Mouse (Mus musculus) thymus, adult 2 months (tissue): ENCODE data around the gene Mphosph9.

Source experiments
- CTCF ChIP-seq: fragments of 200-500 bp; IDR thresholded peaks from 2 replicates; pipeline ENCODE4 v1.5.1; 2012; ENCODE audit warnings: mild to moderate bottlenecking, control low read depth, low read length, moderate library complexity, borderline replicate concordance; ENCODE audit not compliant: control insufficient read depth, poor library complexity, insufficient read depth; ENCODE audit errors: extremely low read depth
- POLR2A ChIP-seq: fragments of 200-500 bp; IDR thresholded peaks from 2 replicates; pipeline ENCODE4 v1.6.1; 2012; ENCODE audit warnings: mild to moderate bottlenecking, low read length, control low read depth, moderate library complexity; ENCODE audit not compliant: control insufficient read depth, poor library complexity, insufficient read depth; ENCODE audit errors: extremely low read depth

GRCm38 (mm10) chr5:124263246-124263645 is 64.5 kb downstream of the Mphosph9 start:
- TF ChIP-seq CTCF (no peak), POLR2A (no peak)
